Mouse (Mus musculus) hindbrain, postnatal 0 days (tissue): Measurements from ENCODE around the gene Vamp1. TPM values are rescaled to one million over a fixed set of nuclear protein-coding genes. Genes with fewer than 3 reads are reported as not detected.
A peak's percentile ranks its signal among the peaks of the same experiment; 100 is the strongest.

Experiments
- ATAC-seq: fragments of 200-750 bp; cut with Nextera tagmentation; 2 replicates; pipeline ENCODE4 v1.8.0; 2017; ENCODE audit warnings: mild to moderate bottlenecking, moderate TSS enrichment, moderate library complexity
- DNase-seq: peaks from one replicate; pipeline ENCODE4 v3.0.0-alpha.2; 2015; ENCODE audit warnings: low spot score
- H3K27ac ChIP-seq: fragments of 300-500 bp; sonication (generic); 2 replicates; pipeline ENCODE4 v1.5.1; 2014; ENCODE audit warnings: mild to moderate bottlenecking
- H3K27me3 ChIP-seq: fragments of 300-500 bp; sonication (generic); 2 replicates; pipeline ENCODE4 v1.6.1; 2014; ENCODE audit warnings: low read length, mixed read lengths; ENCODE audit not compliant: insufficient read depth
- H3K36me3 ChIP-seq: fragments of 300-500 bp; sonication (generic); 2 replicates; pipeline ENCODE4 v1.6.1; 2014; ENCODE audit warnings: low read length, mixed read lengths; ENCODE audit not compliant: insufficient read depth
- H3K4me1 ChIP-seq: fragments of 300-500 bp; sonication (generic); 2 replicates; pipeline ENCODE4 v1.6.1; 2014; ENCODE audit warnings: antibody characterized with exemption, low read length, mixed read lengths; ENCODE audit not compliant: insufficient read depth
- H3K4me2 ChIP-seq: fragments of 300-500 bp; sonication (generic); 2 replicates; pipeline ENCODE4 v1.6.1; 2014; ENCODE audit warnings: low read depth, mild to moderate bottlenecking, low read length, moderate library complexity, mixed read lengths
- H3K4me3 ChIP-seq: fragments of 300-500 bp; sonication (generic); 2 replicates; pipeline ENCODE4 v1.5.1; 2014; ENCODE audit warnings: low read length
- H3K9ac ChIP-seq: fragments of 300-500 bp; sonication (generic); replicated peaks from 2 replicates; pipeline ENCODE4 v1.6.1; 2014; ENCODE audit warnings: mild to moderate bottlenecking, low read length, moderate library complexity, mixed read lengths
- H3K9me3 ChIP-seq: fragments of 300-500 bp; sonication (generic); 2 replicates; pipeline ENCODE4 v1.6.1; 2016; ENCODE audit warnings: low read length, mixed read lengths
- CTCF ChIP-seq: IDR thresholded peaks from 2 replicates; pipeline ENCODE4 v1.5.1; 2016; ENCODE audit warnings: antibody characterized with exemption, control low read depth, low read depth
- WGBS: fragments of 180-500 bp; shearing (Covaris S2); extraction: QIAGEN DNeasy Blood & Tissue Kit; methylation state at CpG from one replicate; pipeline ENCODE4 v1.1.7; 2014; 5-methylcytosine and 5-hydroxymethylcytosine counted together
- polyA plus RNA-seq: library from polyadenylated mRNA; unstranded; fragments of >200 nt; fragmentation: Nextera tagmentation; extraction: Ambion mirVana; gene quantifications from 2 replicates; pipeline ENCODE4 v1.2.1, GENCODE M21; 2015
- total RNA-seq: library from RNA; depleted of rRNA; stranded (reverse); fragments of >200 nt; gene quantifications from 2 replicates; pipeline ENCODE4 v1.2.3, GENCODE M21; 2014

Gene Vamp1
- total and polyA plus RNA-seq, 2 experiments from 2014 or later: 74.6 to 85.3 TPM

GRCm38 (mm10) chr6:125192016-125192714, 23.2 kb upstream of the Vamp1 start:
- peaks cover 29% of the 10 kb centered on the region for H3K36me3 ChIP-seq
- H3K4me1 ChIP-seq: peaks cover 5% of the 10 kb centered on the region
- peak overlapping the region; percentile 70 for H3K4me3 ChIP-seq
- H3K9me3 ChIP-seq: no peaks in the 10 kb centered on the region
- DNase-seq: peak; percentile 96
- peak overlapping the region; percentile 88 for H3K4me2 ChIP-seq
- no peak for TF ChIP-seq CTCF
- H3K9ac ChIP-seq: peak overlapping the region; percentile 74
- peak; percentile 94 for ATAC-seq
- under 1% methylated on average over 34 of the region's 34 CpGs for WGBS
- no peaks in the 10 kb centered on the region for H3K27me3 ChIP-seq
- H3K27ac ChIP-seq: peak overlapping the region; percentile 97

- WGBS: 51% methylated on average over 5 of the region's 5 CpGs
- Histone ChIP-seq H3K27ac (peak overlapping the region; percentile 97), H3K9ac (peak overlapping the region; percentile 74), H3K27me3 (no peaks in the 10 kb centered on the region), H3K9me3 (no peaks in the 10 kb centered on the region), H3K4me3 (peak overlapping the region; percentile 70), H3K36me3 (peaks cover 23% of the 10 kb centered on the region), H3K4me2 (peak overlapping the region; percentile 88), H3K4me1 (peaks cover 5% of the 10 kb centered on the region)
- no peak for ATAC-seq
- no peak for TF ChIP-seq CTCF
- no peak for DNase-seq
These were observed 22.5 kb upstream of the Vamp1 start for GRCm38 (mm10) chr6:125192841-125193240.

- Histone ChIP-seq H3K27ac (no peak overlapping the region), H3K4me3 (no peak overlapping the region), H3K9me3 (no peaks in the 10 kb centered on the region), H3K4me1 (peaks cover 5% of the 10 kb centered on the region), H3K36me3 (peaks cover 22% of the 10 kb centered on the region), H3K27me3 (no peaks in the 10 kb centered on the region), H3K9ac (no peak overlapping the region), H3K4me2 (no peak overlapping the region)
- no peak for DNase-seq
- ATAC-seq: no peak
- TF ChIP-seq CTCF: no peak
- 80% methylated on average over 7 of the region's 7 CpGs for WGBS
These were observed 22.0 kb upstream of the Vamp1 start for GRCm38 (mm10) chr6:125193390-125193789.

- Histone ChIP-seq H3K4me3 (no peak overlapping the region), H3K9me3 (no peaks in the 10 kb centered on the region), H3K4me1 (peaks cover 5% of the 10 kb centered on the region), H3K27ac (no peak overlapping the region), H3K9ac (no peak overlapping the region), H3K36me3 (peaks cover 16% of the 10 kb centered on the region), H3K27me3 (no peaks in the 10 kb centered on the region), H3K4me2 (no peak overlapping the region)
- DNase-seq (no peak), ATAC-seq (no peak)
- TF ChIP-seq CTCF: no peak
- WGBS: 12% methylated on average over 1 of the region's 1 CpGs
These were observed 19.7 kb upstream of the Vamp1 start for GRCm38 (mm10) chr6:125195541-125196075.

GRCm38 (mm10) chr6:125196301-125196700, 19.1 kb upstream of the Vamp1 start:
- DNase-seq (peak; percentile 6), ATAC-seq (no peak)
- H3K9ac ChIP-seq: no peak overlapping the region
- H3K36me3 ChIP-seq: peaks cover 16% of the 10 kb centered on the region
- no peaks in the 10 kb centered on the region for H3K27me3 ChIP-seq
- H3K4me3 ChIP-seq: no peak overlapping the region
- no peaks in the 10 kb centered on the region for H3K9me3 ChIP-seq
- no peak for TF ChIP-seq CTCF
- no peak overlapping the region for H3K27ac ChIP-seq
- no peak overlapping the region for H3K4me2 ChIP-seq
- 38% methylated on average over 3 of the region's 3 CpGs for whole genome bisulfite sequencing
- H3K4me1 ChIP-seq: peaks cover 5% of the 10 kb centered on the region

GRCm38 (mm10) chr6:125197166-125197565, 18.2 kb upstream of the Vamp1 start:
- ATAC-seq (no peak), DNase-seq (no peak)
- Histone ChIP-seq H3K27ac (no peak overlapping the region), H3K4me2 (no peak overlapping the region), H3K36me3 (peaks cover 16% of the 10 kb centered on the region), H3K4me3 (no peak overlapping the region), H3K4me1 (peaks cover 5% of the 10 kb centered on the region), H3K27me3 (no peaks in the 10 kb centered on the region), H3K9ac (no peak overlapping the region), H3K9me3 (no peaks in the 10 kb centered on the region)
- no peak for TF ChIP-seq CTCF
- 83% methylated on average over 5 of the region's 5 CpGs for WGBS

GRCm38 (mm10) chr6:125210436-125210835, 4.9 kb upstream of the Vamp1 start:
- Histone ChIP-seq H3K27ac (no peak overlapping the region), H3K9me3 (no peaks in the 10 kb centered on the region), H3K4me3 (no peak overlapping the region), H3K4me2 (no peak overlapping the region), H3K36me3 (no peaks in the 10 kb centered on the region), H3K4me1 (no peaks in the 10 kb centered on the region), H3K27me3 (no peaks in the 10 kb centered on the region; the same call in 1 of the 2 replicates), H3K9ac (no peak overlapping the region)
- DNase-seq (no peak), ATAC-seq (no peak)
- WGBS: 94% methylated on average over 1 of the region's 1 CpGs
- peak; percentile 6; the same call in 1 of the 2 replicates for TF ChIP-seq CTCF
